Mouse (Mus musculus): ENCODE measurements at regions not wholly inside any gene's neighbourhood (a gene's known extent, or its start where the extent isn't known, plus 50 kb on each side); places are given as distances from the start of the nearest gene placed in this dataset.

GRCm38 (mm10) chr1:51681872-51682271 is 203.6 kb upstream of the Nabp1 start:
- TF ChIP-seq POLR2A (IDR thresholded peaks at IDR 0.05; ENCODE audit: insufficient read depth, low read length) (no peak), CTCF (IDR thresholded peaks at IDR 0.05; ENCODE audit: low read depth, low read length) (no peak), EP300 (IDR thresholded peaks at IDR 0.05; ENCODE audit: insufficient read depth, low read depth, low read length) (no peak)

Measured in ES-Bruce4 (cell line).